Mouse (Mus musculus): ENCODE measurements around the gene Pmvk. TPM values are rescaled to one million over a fixed set of nuclear protein-coding genes. Genes with fewer than 3 reads are reported as not detected.

Gene Pmvk
- polyA plus RNA-seq, 1 experiment from 2014 or later: 57.0 TPM

GRCm38 (mm10) chr3:89511400-89511799 is 57.1 kb downstream of the Pmvk start:
- H3K9ac ChIP-seq: 0 out of 2 replicates have a peak overlapping the region, but pooled peaks have one; percentile 15
- H3K36me3 ChIP-seq: no peaks in the 10 kb centered on the region
- ATAC-seq (ENCODE audit: insufficient number of reproducible peaks, insufficient read depth, low FRiP score, low TSS enrichment): no peak
- H3K4me3 ChIP-seq: no peak overlapping the region
- no peaks in the 10 kb centered on the region; the same call in 1 of the 2 replicates for H3K9me3 ChIP-seq
- H3K27ac ChIP-seq: no peak overlapping the region
- H3K4me1 ChIP-seq: peaks cover 20% of the 10 kb centered on the region
- 18% methylated on average over 15 of the region's 15 CpGs for WGBS
- H3K27me3 ChIP-seq: peaks cover 29% of the 10 kb centered on the region
- 0 out of 2 replicates have a peak overlapping the region, but pooled peaks have one; percentile 27 for H3K4me2 ChIP-seq (replicated peaks)

GRCm38 (mm10) chr3:89512225-89512624 is 57.9 kb downstream of the Pmvk start:
- 87% methylated on average over 2 of the region's 2 CpGs for WGBS
- no peak overlapping the region for H3K27ac ChIP-seq
- H3K9ac ChIP-seq: no peak overlapping the region
- H3K9me3 ChIP-seq: no peaks in the 10 kb centered on the region; the same call in 1 of the 2 replicates
- no peaks in the 10 kb centered on the region for H3K36me3 ChIP-seq
- H3K27me3 ChIP-seq: peaks cover 29% of the 10 kb centered on the region
- peaks cover 20% of the 10 kb centered on the region for H3K4me1 ChIP-seq
- ATAC-seq (ENCODE audit: insufficient number of reproducible peaks, insufficient read depth, low FRiP score, low TSS enrichment): no peak
- no peak overlapping the region for H3K4me2 ChIP-seq (replicated peaks)
- no peak overlapping the region for H3K4me3 ChIP-seq

- no peak overlapping the region for H3K9ac ChIP-seq
- no peaks in the 10 kb centered on the region for H3K36me3 ChIP-seq
- H3K9me3 ChIP-seq: no peaks in the 10 kb centered on the region; the same call in 1 of the 2 replicates
- no peak overlapping the region for H3K4me2 ChIP-seq (replicated peaks)
- peaks cover 26% of the 10 kb centered on the region for H3K27me3 ChIP-seq
- ATAC-seq (ENCODE audit: insufficient number of reproducible peaks, insufficient read depth, low FRiP score, low TSS enrichment): no peak
- 67% methylated on average over 11 of the region's 11 CpGs for WGBS
- no peak overlapping the region for H3K27ac ChIP-seq
- H3K4me3 ChIP-seq: no peak overlapping the region
- H3K4me1 ChIP-seq: peaks cover 9% of the 10 kb centered on the region
These were observed 61.1 kb downstream of the Pmvk start for GRCm38 (mm10) chr3:89515444-89515843.

GRCm38 (mm10) chr3:89516321-89516720 is 62.0 kb downstream of the Pmvk start:
- Histone ChIP-seq H3K36me3 (no peaks in the 10 kb centered on the region), H3K9ac (no peak overlapping the region), H3K9me3 (no peaks in the 10 kb centered on the region; the same call in 1 of the 2 replicates), H3K4me3 (no peak overlapping the region), H3K4me2 (replicated peaks) (no peak overlapping the region), H3K4me1 (peaks cover 15% of the 10 kb centered on the region), H3K27me3 (peaks cover 25% of the 10 kb centered on the region), H3K27ac (no peak overlapping the region)
- 86% methylated on average over 5 of the region's 5 CpGs for WGBS
- ATAC-seq (ENCODE audit: insufficient number of reproducible peaks, insufficient read depth, low FRiP score, low TSS enrichment): no peak

Other genes starting within 250 kb of the Pmvk start
- gene Thbs3, start 239.4 kb upstream of the Pmvk start, polyA plus RNA-seq (2016; fragmentation: Nextera tagmentation; extraction: Ambion mirVana): 42.6 and 46.2 TPM in 2 replicates
- 208 and 211 TPM in 2 replicates for gene Mtx1, start 227.5 kb upstream of the Pmvk start, polyA plus RNA-seq (2016; fragmentation: Nextera tagmentation; extraction: Ambion mirVana)
- gene Muc1, start 225.5 kb upstream of the Pmvk start, polyA plus RNA-seq (2016; fragmentation: Nextera tagmentation; extraction: Ambion mirVana): 0.78 and 1.6 TPM in 2 replicates
- 297 and 306 TPM in 2 replicates for gene Krtcap2, start 208.6 kb upstream of the Pmvk start, polyA plus RNA-seq (2016; fragmentation: Nextera tagmentation; extraction: Ambion mirVana)
- gene Trim46, start 208.2 kb upstream of the Pmvk start, polyA plus RNA-seq (2016; fragmentation: Nextera tagmentation; extraction: Ambion mirVana): 6.2 and 7.7 TPM in 2 replicates
- 101 and 103 TPM in 2 replicates for gene Dpm3, start 195.2 kb upstream of the Pmvk start, polyA plus RNA-seq (2016; fragmentation: Nextera tagmentation; extraction: Ambion mirVana)
- 56.6 and 62.0 TPM in 2 replicates for gene Slc50a1, start 184.0 kb upstream of the Pmvk start, polyA plus RNA-seq (2016; fragmentation: Nextera tagmentation; extraction: Ambion mirVana)
- 32.6 and 36.1 TPM in 2 replicates for gene Efna1, start 173.4 kb upstream of the Pmvk start, polyA plus RNA-seq (2016; fragmentation: Nextera tagmentation; extraction: Ambion mirVana)
- 12.8 and 15.8 TPM in 2 replicates for gene Efna3, start 131.6 kb upstream of the Pmvk start, polyA plus RNA-seq (2016; fragmentation: Nextera tagmentation; extraction: Ambion mirVana)
- gene Efna4, start 116.5 kb upstream of the Pmvk start, polyA plus RNA-seq (2016; fragmentation: Nextera tagmentation; extraction: Ambion mirVana): 47.1 and 48.8 TPM in 2 replicates
- 42.7 and 45.5 TPM in 2 replicates for gene Adam15, start 104.5 kb upstream of the Pmvk start, polyA plus RNA-seq (2016; fragmentation: Nextera tagmentation; extraction: Ambion mirVana)
- 0.13 and 0.38 TPM in 2 replicates for gene Dcst2, start 92.6 kb upstream of the Pmvk start, polyA plus RNA-seq (2016; fragmentation: Nextera tagmentation; extraction: Ambion mirVana)
- gene Dcst1, start 89.3 kb upstream of the Pmvk start, polyA plus RNA-seq (2016; fragmentation: Nextera tagmentation; extraction: Ambion mirVana): 0.32 and 0.57 TPM in 2 replicates
- 0.83 and 1.9 TPM in 2 replicates for gene Zbtb7b, start 59.8 kb upstream of the Pmvk start, polyA plus RNA-seq (2016; fragmentation: Nextera tagmentation; extraction: Ambion mirVana)
- gene Lenep, start 51.7 kb upstream of the Pmvk start, polyA plus RNA-seq (2016; fragmentation: Nextera tagmentation; extraction: Ambion mirVana): 0.09 and 0.64 TPM in 2 replicates
- 30.3 TPM in 2 replicates for gene Flad1, start 42.7 kb upstream of the Pmvk start, polyA plus RNA-seq (2016; fragmentation: Nextera tagmentation; extraction: Ambion mirVana)
- 480 and 499 TPM in 2 replicates for gene Cks1b, start 36.2 kb upstream of the Pmvk start, polyA plus RNA-seq (2016; fragmentation: Nextera tagmentation; extraction: Ambion mirVana)
- 94.5 and 97.5 TPM in 2 replicates for gene Shc1, start 36.1 kb upstream of the Pmvk start, polyA plus RNA-seq (2016; fragmentation: Nextera tagmentation; extraction: Ambion mirVana)
- gene Pygo2, start 24.3 kb upstream of the Pmvk start, polyA plus RNA-seq (2016; fragmentation: Nextera tagmentation; extraction: Ambion mirVana): 67.3 and 67.9 TPM in 2 replicates
- gene Pbxip1, start 17.8 kb upstream of the Pmvk start, polyA plus RNA-seq (2016; fragmentation: Nextera tagmentation; extraction: Ambion mirVana): 29.8 and 30.1 TPM in 2 replicates
- gene Kcnn3, start 65.6 kb downstream of the Pmvk start, polyA plus RNA-seq (2016; fragmentation: Nextera tagmentation; extraction: Ambion mirVana): 2.1 and 2.5 TPM in 2 replicates